Mouse (Mus musculus): Measurements from ENCODE around the gene Stra6. TPM values are rescaled to one million over a fixed set of nuclear protein-coding genes. Genes with fewer than 3 reads are reported as not detected.

Stra6 gene
- 12.9 and 13.6 TPM in 2 replicates for polyA plus RNA-seq (2015; fragmentation: Nextera tagmentation; extraction: Ambion mirVana)

GRCm38 (mm10) chr9:58063531-58063930 is at the start of gene Stra6:
Gene Stra6, plus strand, starts transcription at chr9:58063788.

GRCm38 (mm10) chr9:58118671-58119070 is 55.1 kb downstream of the Stra6 start, which contains the start of gene Ccdc33:
Gene Ccdc33, minus strand, starts transcription at chr9:58118823.

Other genes with a start within 250 kb of the Stra6 start
- 4.0 and 4.1 TPM in 2 replicates for gene Arid3b, start 227.0 kb upstream of the Stra6 start, polyA plus RNA-seq (2015; fragmentation: Nextera tagmentation; extraction: Ambion mirVana)
- 157 and 158 TPM in 2 replicates for gene Ubl7, start 152.8 kb upstream of the Stra6 start, polyA plus RNA-seq (2015; fragmentation: Nextera tagmentation; extraction: Ambion mirVana)
- 4.5 and 4.8 TPM in 2 replicates for gene Sema7a, start 123.7 kb upstream of the Stra6 start, polyA plus RNA-seq (2015; fragmentation: Nextera tagmentation; extraction: Ambion mirVana)
- 0.77 and 1.5 TPM in 2 replicates for gene Cyp11a1, start 57.4 kb upstream of the Stra6 start, polyA plus RNA-seq (2015; fragmentation: Nextera tagmentation; extraction: Ambion mirVana)
- 0.80 and 1.3 TPM in 2 replicates for gene Ccdc33, start 55.0 kb downstream of the Stra6 start, polyA plus RNA-seq (2015; fragmentation: Nextera tagmentation; extraction: Ambion mirVana)
- gene Islr, start 140.5 kb downstream of the Stra6 start, polyA plus RNA-seq (2015; fragmentation: Nextera tagmentation; extraction: Ambion mirVana): 40.3 and 44.0 TPM in 2 replicates
- 3.9 and 4.0 TPM in 2 replicates for gene Islr2, start 140.5 kb downstream of the Stra6 start, polyA plus RNA-seq (2015; fragmentation: Nextera tagmentation; extraction: Ambion mirVana)
- gene Pml, start 186.0 kb downstream of the Stra6 start, polyA plus RNA-seq (2015; fragmentation: Nextera tagmentation; extraction: Ambion mirVana): 3.2 TPM in 2 replicates
- 128 and 132 TPM in 2 replicates for gene Stoml1, start 189.4 kb downstream of the Stra6 start, polyA plus RNA-seq (2015; fragmentation: Nextera tagmentation; extraction: Ambion mirVana)
- 9.5 and 11.1 TPM in 2 replicates for gene Loxl1, start 249.4 kb downstream of the Stra6 start, polyA plus RNA-seq (2015; fragmentation: Nextera tagmentation; extraction: Ambion mirVana)

Data from neural tube, postnatal 0 days (tissue).